Mouse (Mus musculus): ENCODE results near the gene Pex16.

The Pex16 gene

GRCm38 (mm10) chr2:92367383-92368029 is 7.0 kb upstream of the Pex16 start:
- no peak for ATAC-seq (ENCODE audit: insufficient number of reproducible peaks, low FRiP score, low TSS enrichment)

DNA sequence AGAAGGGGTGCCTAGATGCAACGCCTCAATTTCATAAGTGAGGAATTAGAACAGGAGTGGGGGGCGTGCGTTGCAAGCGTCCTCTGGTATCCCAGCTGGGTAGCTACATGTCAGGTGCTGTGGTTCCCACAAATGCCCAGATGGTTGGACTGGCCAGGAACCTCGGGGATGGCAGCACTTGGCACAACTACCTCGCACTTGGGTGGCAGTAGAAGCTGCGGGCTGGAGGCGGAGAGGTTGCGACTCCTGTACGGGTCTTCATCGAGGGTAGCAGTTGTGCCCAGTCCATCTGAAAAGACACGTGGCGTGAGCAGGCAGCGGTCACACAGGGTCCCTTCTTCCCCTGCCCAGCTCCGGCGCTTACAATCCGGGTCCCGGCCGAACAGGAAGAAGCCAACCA is 4.1 kb upstream of the Pex16 start:
- no peak for ATAC-seq (ENCODE audit: insufficient number of reproducible peaks, low FRiP score, low TSS enrichment)

GRCm38 (mm10) chr2:92370821-92371805 is 3.4 kb upstream of the Pex16 start:
- no peak for ATAC-seq (ENCODE audit: insufficient number of reproducible peaks, low FRiP score, low TSS enrichment)

DNA sequence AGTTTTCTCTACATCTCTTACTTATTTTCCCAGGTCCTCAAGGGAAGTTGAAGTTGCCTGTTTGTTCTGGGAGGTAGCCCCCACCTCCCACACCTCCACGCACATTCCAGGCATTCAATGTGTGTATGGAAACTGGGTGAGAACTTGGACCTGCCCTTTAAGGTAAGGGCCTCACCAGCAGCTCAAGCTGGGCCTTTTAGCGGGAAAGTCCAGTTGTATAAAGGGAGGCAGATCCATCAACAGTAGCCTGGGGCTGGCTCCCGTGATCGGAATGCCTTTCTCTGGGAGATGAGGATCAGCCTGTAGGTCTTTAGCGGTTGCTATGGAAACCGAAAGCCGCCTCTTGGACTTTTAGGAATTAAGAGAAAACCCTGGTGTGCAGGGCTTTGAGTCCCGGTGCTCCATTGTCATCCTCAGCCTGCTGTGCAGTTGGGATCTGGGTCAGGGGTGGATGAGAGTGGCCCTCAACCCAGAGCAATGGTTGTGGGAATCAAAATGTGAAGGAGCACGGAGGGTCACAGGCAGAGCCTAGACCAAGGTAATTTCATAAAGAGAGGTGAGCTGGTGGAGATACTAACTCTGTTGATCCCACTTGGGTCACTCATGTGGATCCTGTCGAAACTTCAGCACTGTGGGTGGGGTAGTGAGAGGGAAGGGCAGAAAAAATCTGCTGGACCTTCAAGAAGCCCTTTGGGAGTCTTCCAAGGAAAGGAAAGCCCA is 2.3 kb upstream of the Pex16 start:
- ATAC-seq (ENCODE audit: insufficient number of reproducible peaks, low FRiP score, low TSS enrichment): no peak

DNA sequence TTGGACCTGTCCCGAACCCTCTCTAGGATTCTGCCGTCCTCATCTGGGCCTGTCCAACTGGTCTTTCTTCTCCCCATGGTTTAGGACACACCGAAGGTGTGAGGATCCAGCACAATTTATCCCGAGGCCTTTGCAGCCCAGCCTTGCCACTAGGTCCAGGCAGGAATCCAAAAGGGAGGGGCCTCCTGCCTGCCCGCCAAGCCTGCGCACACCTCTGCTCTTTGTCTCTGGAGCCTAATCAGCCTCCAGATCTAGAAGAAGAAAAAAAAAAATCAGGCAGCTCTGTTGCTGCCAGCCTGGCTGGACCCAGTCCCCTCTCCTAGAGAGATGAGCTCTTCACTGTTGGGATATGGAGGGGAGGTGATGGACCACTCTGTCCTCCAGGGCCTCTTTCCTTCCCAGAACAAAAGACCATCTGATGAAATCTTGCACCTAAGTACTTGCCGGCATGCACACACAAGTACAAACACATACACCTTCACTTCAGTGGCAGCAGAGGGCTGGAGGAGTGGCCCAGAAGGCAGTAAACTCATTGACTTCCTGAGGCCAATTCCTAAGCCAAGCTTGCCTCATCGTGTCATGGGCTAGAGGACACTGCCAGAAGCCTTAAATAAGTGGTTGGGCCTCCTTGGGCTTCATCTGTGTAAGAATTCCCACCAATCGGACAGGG is 1.6 kb upstream of the Pex16 start:
- no peak for ATAC-seq (ENCODE audit: insufficient number of reproducible peaks, low FRiP score, low TSS enrichment)

- ATAC-seq (ENCODE audit: insufficient number of reproducible peaks, low FRiP score, low TSS enrichment): no peak
Measured at GRCm38 (mm10) chr2:92373437-92373813, 1.1 kb upstream of the Pex16 start.

DNA sequence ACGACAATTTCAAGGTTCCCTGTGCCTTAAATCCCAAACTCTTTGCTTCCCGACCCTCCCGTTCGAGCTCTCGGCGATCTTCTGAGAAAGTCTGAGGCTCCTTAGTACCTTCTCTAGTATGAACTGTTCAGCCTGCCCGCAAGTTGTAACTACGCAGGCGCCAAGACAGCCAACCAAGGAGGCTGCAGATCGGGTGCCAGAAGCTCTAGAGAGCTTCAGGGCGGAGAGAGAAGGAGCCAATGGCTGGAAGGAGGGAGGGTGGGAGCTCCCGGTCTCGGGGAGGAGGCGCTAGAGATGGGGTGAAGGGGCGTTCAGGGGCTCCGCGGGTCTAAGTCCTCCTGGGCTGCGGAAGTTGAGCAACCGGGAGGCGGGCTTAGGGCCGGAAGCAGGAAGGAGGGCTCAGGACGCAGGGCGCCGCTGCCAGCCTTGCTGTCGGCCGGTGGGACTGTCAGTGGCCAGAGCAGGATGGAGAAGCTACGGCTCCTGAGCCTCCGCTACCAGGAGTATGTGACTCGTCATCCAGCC is 685 bp downstream of the Pex16 start:
- peak; percentile 87 for ATAC-seq (ENCODE audit: insufficient number of reproducible peaks, low FRiP score, low TSS enrichment)

DNA sequence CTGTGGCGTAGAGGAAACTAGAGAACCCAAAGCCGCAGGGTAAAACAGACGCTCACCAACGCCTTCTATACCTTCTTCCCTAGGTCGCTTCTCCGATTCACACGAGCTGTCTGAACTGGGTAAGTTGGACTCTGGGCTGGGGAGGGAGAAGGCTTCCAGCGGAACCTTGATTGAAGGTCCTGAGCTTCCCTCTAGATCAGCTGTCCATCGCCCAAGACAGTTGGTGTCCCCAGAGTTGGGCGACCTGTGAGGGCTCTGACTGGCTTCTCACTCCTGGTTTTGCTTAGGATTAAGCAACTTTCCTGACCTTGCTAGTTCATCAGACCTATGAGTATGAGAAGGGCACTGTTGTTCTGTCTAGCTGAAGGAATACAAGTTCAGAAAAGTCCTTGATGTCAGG is 1.3 kb downstream of the Pex16 start:
- no peak for ATAC-seq (ENCODE audit: insufficient number of reproducible peaks, low FRiP score, low TSS enrichment)

GRCm38 (mm10) chr2:92376300-92376699 is 1.8 kb downstream of the Pex16 start:
- no peak for ATAC-seq (ENCODE audit: insufficient number of reproducible peaks, low FRiP score, low TSS enrichment)

DNA sequence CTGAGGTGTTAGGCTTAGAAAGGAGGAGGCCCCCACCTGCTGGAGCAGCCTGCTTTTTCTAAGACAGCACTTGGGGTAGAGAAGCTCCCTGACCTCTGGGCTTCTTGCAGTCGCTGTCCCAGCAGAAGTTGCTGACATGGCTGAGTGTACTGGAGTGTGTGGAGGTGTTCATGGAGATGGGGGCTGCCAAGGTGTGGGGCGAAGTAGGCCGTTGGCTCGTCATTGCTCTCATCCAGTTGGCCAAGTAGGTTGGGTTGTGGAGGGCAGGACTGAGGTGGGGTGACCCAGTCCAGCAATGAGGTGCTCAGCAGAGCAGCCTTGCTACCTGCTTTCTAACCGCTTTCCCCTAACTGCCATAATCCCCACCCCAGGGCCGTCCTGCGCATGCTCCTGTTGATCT is 2.8 kb downstream of the Pex16 start:
- no peak for ATAC-seq (ENCODE audit: insufficient number of reproducible peaks, low FRiP score, low TSS enrichment)

- ATAC-seq (ENCODE audit: insufficient number of reproducible peaks, low FRiP score, low TSS enrichment): no peak
Measured at GRCm38 (mm10) chr2:92379783-92380494, 5.5 kb downstream of the Pex16 start.

DNA sequence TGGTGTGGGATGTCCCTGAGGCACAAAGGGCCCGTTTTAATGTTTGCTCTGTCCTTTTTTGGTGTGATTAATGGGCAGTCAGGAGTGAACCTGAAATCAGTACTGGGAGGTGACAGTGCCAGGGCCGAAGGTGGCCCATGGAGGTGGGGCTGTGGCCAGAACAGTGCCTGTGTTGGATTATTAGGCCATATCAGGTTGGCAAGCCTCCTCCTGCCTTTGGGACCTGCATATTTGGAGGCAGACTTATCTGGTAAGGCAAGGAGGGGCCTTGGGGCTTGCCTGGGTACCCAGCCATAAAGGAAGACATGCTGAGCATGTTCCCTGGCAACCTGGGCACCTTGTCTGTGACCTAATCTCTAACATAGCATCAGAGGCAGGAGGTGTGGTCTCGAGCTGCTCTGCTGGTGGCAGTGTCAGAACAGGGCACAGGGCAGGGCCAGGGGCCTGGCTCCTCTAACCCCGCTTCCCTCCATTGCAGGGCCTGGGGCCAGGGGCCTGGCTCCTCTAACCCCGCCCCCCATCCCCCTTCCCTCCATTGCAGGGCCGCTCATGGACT is 6.1 kb downstream of the Pex16 start:
- ATAC-seq (ENCODE audit: insufficient number of reproducible peaks, low FRiP score, low TSS enrichment): no peak

- ATAC-seq (ENCODE audit: insufficient number of reproducible peaks, low FRiP score, low TSS enrichment): no peak
Measured at GRCm38 (mm10) chr2:92381161-92381560, 6.7 kb downstream of the Pex16 start.

DNA sequence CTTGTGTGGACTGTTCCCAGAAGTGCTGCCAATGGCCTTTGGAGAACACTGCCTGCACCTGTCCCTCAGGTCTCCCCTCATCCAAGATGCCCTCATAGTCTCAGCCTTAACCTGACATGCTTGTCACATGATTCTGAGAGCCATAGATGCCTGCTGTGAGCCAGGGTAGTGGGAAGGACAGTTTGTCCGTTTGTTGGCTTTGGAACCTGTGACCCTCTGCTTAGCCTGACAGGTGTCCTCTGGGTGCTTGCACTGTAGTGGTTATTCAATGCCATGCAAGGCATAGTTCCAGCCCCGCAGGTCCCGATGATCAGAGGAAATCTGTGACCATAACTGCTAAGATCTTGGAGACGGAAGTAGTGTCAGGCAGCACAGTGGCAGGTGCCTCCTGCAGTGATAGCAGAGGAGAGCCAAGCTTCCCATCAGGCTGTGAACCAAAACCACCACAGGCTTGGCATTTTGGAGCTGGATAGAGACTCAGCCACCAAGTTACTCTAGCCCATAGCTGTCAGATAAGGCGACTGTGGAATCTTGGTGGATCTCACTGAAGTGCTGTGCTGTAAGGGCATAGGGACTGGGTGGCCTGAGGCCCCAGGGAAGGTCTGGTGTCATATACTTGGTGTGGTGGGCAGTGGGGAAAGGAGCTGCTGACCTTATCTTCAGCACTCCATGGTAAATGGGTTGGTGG is 7.6 kb downstream of the Pex16 start, which contains the start of gene 1700029I15Rik:
Gene 1700029I15Rik, plus strand, starts transcription at position 638 of the 688 bp plus-strand sequence.
- ATAC-seq (ENCODE audit: insufficient number of reproducible peaks, low FRiP score, low TSS enrichment): no peak

- ATAC-seq (ENCODE audit: insufficient number of reproducible peaks, low FRiP score, low TSS enrichment): no peak
Measured at GRCm38 (mm10) chr2:92382759-92383158, 8.3 kb downstream of the Pex16 start.

- no peak for ATAC-seq (ENCODE audit: insufficient number of reproducible peaks, low FRiP score, low TSS enrichment)
Measured at GRCm38 (mm10) chr2:92384101-92384500, 9.6 kb downstream of the Pex16 start.

DNA sequence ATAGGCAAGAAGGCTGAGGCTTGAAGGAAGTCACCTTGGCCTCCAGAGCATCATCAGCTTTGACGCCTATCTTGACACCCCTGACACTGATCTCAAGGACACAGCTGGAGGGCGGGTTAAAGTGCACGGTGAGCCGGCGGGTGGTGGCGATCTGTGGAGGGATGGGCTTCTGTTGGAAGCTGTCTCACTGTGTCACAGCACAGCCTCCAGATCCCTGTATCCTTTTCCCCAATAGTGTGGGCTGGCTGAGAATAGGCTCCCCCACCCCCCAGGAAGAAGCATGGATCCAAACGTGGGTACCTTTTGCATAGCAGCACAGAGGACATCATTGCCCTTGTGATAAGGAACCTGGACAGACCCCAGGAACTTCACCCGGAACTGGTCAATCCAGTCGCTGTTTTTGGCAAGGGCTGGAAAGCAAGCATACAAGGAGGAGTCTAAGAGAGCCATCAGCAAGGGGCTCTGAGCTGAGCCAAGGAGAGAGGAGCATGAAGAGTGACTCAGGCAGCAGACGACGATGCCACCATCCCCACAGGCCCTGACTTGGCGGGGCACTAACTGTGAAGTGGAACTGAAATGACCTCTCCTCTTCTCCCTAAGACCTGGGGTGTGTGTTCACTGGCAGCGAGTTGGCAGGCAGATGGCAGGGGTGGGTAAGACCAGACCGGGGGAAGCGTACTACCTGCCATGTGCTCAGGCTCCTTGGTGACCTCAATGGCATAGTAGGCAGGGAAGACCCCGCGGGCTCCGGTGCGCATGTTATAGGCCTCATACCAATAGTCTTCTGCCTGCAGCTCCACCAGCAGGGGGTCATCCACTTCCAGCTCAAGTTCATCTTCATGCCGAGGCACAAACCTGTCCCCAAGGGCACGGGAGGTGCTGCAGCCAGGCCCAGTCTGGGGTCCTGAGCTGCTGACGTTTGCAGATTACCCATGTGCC is 10.9 kb downstream of the Pex16 start:
- ATAC-seq (ENCODE audit: insufficient number of reproducible peaks, low FRiP score, low TSS enrichment): no peak
